Mouse (Mus musculus): Measurements from ENCODE around the gene Galnt4.

Galnt4 gene

DNA sequence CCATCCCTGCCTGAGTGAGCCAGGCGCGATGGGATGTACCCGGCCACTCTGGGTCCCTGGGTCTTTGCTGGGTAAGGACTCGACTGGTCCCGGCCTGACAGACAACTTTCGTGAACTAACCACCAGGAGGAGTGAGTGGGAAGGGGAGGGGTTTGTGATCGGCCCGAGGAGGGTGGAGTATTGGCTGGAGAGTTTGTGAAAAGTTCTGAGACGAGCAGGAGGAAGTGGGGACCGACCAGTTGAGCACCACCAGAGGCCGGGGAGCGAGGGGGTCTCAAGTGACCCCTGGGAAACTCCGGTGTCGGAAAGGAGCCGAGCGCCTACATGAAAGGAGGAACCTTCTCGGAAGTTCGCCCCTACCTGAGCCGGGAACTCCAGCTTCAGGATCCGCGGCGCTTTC lies at the start of gene Galnt4:
Gene Galnt4, plus strand, starts transcription at position 196 of the 400 bp plus-strand sequence.
- peak; percentile 54 for DNase-seq (ENCODE audit: low spot score)

DNA sequence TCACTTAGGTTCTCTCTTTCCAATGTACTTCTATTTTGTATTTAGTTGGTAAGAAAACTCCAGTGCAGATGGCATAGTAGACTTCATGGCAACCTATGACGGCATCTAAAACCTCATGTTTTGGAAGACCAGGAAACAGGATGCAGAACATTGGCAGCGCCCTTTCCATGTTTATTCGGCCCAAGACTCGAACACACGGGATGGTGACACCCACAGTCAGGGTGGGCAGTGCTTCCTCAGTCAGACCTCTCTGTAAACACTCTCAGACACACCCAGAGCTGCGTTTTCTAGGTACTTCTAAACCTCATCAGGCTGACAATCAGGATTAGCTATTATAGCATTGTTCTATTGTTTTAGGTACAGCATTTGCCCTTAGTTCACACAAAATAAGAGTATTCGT lies 47.4 kb upstream of the Galnt4 start:
- DNase-seq (ENCODE audit: low spot score): no peak

DNA sequence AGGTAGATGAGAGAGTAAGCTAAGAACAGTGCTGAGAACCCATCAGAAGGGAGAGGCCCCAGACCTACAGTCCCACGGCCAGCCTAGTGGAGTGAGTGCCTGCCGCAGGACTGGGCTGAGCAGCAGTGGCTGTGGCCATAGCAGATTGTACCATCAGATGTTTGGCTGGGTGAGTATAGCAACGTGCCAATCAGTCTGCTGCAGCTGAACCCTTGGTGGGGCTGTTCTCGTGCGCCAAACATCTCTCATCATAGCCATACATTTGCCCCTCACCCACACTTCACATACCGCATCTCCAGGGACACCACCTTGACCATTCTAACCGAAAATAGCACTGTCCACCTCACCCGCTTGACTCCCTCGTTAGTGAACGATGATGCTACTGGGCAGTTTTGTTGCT lies 46.5 kb upstream of the Galnt4 start:
- DNase-seq (ENCODE audit: low spot score): no peak

DNA sequence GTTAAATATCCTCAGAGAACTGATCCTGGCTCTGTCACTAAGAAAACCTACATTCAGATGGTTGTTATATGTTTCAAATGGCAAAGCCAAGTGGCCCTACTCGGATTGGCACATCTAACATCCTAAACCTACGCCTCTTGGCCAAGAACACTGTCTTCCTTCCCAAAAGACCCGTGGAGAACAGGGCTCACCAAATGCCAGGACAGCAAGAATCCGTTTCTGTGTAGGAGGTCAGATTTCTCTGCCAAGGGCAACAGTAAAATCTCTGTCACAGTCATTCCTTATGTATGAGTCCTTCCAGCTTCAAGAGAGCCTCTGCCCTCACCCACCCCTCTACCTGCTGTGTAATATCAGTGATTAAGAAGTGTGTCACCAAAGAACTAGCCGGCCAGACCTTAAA lies 45.4 kb upstream of the Galnt4 start:
- no peak for DNase-seq (ENCODE audit: low spot score)

DNA sequence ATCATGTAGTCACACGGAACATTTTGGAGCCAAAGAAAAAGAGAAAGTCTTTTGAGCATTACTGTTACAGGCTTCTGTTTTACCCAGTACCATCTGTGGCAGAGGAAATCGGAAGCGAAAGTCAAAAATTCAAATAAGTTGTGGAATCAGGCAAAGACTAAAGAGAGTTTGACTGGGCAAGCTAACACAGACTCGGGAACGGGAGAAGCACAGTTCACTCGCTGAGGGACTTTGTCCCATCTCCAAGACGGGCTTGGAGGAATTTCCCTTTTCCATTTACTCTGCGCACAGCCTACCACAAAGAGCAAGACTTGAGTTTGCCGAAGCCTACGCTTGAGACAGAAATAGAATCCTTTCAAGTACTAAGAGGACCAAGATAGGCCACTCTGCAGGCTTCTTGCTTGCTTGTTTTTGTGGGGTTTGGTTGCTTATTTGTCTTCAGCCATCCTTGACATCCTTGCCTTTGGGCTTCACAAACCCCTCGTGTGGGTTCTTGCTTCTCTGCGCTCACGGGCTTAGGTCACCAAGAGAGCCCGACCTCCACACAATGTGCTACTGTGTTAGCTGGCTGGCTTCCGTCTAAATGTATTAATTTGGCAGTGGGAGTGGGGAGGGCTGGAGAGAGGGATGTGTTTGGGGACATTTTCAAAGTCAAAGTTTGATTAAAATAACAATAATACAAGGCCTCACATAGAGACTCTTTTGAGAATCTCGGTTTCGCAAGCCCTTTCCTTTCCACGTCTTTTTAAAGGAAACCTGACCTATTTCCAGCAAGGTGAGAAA lies 31.7 kb upstream of the Galnt4 start:
- DNase-seq (ENCODE audit: low spot score): no peak

DNA sequence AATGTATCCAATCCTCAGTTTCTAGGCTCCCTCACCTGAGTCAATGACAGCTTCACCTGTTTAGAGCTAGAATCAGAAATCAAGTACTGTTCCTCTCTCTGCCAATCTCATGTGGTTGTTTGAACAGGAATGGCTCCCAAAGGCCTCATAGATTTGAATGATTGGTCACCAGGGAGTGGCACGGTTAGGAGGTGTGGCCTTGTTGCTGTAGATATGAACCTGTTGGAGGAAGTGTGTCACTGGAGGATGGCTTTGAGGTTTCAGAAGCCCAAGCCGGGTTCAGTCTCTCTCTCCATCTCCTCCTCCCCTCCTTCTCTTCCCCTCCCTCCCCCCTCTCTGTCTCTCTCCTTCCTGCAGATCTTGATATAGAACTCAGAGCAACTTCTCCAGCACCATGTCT lies 29.3 kb upstream of the Galnt4 start:
- DNase-seq (ENCODE audit: low spot score): no peak

DNA sequence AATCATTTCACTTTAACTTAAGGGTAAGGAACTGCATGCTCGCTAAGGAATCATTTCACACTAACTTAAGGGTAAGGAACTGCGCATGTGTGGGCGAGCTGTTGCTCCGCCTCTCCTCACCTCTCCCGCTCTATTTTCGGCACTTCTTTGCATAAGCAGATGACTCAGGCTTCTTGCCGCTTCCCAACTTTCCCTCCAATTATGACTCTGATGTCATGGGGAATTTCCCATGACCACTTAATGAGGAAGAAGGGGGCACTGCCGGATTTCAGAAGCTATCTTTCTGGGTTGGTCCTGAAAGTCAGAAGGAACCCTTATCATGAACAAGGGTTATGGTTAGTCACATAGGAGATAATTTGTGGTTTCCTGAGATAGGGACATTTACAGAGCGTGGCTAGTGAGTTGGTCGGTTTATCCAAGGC lies 26.4 kb upstream of the Galnt4 start:
- no peak for DNase-seq (ENCODE audit: low spot score)

DNA sequence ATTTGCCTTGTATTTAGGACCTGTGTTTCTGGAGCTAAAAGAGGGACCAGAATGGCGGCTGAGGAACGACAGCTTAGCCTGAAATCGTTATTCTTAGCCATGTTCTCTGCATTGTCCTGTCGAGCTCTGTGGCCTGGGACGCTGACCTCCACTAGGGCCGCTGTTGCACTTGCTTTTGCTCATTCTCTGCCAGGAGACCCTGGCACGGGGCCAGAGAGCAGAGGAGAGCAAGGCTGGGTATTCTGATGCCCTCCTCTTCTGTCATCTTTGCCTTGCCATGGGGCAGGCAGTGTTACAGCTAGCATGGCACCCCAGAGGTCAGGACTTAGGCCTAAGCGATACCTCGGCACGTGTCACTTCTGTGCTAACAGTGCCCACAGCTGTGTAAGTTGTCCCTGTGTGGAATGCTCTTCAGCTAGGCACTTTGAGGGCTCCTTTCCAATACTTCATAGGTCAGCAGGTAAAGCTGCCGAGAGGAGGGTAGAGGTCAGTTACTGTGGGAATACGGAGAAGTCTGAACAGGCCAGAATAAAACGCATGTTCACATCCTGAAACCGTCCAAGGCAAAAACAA lies 24.4 kb upstream of the Galnt4 start:
- no peak for DNase-seq (ENCODE audit: low spot score)

DNA sequence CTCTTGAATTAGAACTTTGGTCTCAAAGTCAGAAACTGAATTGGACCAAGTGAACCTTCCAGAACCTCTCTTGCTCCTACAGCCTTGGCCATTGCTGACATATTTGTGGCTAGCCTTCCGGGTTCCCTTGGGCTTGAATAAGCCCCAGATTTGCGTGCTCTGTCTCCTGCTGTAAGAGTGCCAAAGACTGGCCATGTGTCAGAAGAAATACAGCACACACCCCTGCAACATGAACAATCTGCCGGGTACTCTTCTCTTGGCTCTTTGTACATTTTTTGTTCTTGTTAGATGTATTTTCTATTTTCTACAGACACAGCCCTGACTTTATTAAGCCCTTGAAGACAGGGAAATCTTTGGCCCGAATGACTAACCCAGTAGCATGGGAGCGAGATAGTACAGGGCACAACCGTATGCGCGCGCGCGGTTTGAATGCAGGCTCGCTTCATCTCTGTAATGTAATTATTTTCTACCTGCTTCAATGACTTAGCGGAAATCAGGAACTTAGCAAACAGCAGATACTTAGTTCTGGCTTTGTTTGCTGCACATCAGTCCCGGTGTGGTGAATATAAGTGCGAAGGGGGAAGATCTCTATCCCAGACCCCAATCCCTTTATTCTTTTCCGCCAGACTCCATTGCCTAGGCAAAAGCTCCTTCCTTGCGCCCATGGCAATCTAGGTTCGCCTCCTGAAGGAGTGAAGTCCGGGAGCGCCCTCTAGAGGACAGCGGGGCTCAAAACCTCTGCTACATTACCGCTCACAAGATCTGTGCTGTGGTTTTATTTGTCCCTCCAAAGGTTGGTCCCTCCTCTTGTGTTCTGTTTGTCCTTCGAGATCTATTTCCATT lies 23.3 kb upstream of the Galnt4 start:
- peak; percentile 62 for DNase-seq (ENCODE audit: low spot score)

DNA sequence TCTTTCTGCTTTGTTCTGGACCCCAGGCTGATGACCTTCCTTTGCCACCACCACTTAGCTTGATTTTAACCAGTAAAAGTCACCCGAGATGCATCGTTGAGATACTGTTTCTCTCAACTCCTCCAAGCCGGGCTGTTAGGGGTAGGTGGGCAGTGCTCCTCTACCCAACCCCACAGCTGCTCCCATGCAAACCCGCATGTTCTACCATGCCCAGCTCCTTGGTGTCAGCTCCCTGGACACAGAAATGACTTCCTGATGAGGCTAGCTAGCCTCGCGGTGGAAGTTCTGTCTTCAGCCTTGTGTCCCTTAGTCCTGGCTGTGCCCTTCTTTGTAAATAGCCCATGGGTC lies 22.7 kb upstream of the Galnt4 start:
- DNase-seq (ENCODE audit: low spot score): no peak

DNA sequence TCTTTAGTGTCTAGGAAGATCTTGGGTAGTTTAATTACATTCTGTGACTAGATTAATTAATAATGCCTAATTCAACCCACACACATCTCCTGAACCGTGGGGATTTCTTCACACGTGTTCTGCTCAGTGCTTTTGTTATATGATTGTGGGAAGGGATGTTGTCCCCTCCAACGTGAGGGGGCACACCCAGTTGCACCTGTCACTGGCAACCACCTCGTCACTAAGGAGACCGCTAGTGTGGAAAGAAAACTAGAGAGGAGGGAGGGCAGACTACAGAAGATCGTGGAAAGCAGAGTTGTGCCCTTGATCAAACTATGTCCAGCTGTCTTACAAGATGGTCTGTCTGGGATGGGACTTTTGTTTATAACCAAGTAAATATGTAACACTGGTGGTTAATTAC lies 21.9 kb upstream of the Galnt4 start:
- no peak for DNase-seq (ENCODE audit: low spot score)

DNA sequence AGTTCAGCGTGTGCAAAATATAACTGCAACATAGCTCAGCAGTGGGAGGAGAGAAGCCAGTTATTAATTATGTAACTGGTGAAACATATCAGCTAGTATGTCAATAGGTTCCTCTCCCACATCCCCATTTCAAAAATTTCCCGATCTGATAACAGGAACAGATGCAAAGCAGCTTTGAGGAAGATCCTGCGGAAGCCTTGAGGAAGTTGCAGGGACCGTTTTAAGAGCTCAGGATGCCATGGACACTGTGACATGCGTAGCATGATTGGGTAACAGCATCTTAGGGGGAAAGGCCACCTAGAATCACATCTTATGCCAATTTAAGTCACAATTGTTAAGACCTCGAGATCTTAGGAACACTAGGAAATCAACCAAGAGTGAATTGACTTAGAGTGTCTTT lies 18.1 kb upstream of the Galnt4 start:
- DNase-seq (ENCODE audit: low spot score): no peak

DNA sequence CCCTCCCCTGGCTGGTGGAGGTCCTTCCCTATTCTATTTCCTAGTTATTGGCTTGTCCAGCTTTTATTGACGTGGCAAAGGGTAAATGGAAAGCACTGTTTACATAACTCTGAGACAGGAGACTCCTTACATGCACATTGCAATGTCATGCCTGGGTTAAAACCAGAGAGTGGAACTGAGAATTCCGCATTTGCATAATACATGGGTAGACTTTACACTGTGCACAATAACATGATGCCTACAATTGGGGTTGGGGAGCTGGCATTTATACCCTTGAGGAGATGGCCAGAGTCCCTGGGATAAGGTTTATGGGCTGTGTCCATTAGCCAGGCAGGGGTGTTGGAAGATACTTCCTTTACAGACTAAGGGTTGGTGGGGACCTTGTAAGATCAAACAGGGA lies 14.6 kb upstream of the Galnt4 start:
- no peak for DNase-seq (ENCODE audit: low spot score)

DNA sequence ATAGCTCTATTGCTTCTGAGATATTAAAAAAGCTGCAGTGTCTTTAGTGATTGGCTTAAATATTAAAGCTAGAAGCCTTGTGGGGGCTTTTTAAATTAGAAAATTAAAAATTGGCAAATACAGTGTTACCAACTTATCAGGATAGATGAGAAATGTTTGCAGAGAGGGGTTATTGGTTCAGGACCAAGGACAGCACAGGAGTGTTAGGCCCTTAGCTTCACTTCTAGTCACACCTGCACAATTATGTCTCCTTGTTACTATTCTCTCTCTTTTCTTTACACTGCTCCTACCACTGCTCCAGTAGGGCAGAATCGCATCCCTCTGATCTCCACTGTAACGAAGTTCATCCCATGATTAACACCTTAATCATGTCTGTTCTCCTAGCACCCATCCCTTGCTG lies 12.8 kb upstream of the Galnt4 start:
- DNase-seq (ENCODE audit: low spot score): no peak

DNA sequence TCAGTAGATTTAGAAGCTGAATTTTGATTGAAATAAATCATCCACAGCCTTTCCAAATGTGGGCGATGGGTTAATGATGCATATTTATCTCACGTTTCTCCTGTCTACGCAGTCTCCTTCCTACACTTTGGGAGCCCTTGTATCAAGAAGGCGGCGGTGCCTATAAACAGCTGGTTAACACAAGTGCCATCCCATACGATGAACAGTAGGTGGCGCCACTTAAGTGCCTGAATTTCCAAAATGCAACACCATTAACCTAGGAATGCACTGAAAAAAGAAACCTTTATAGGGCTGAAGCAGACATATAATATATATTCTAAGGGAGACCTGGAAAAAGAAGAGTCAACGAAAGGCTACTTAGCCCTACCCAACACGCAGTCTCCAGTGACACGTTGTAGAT lies 10.6 kb upstream of the Galnt4 start:
- DNase-seq (ENCODE audit: low spot score): no peak

DNA sequence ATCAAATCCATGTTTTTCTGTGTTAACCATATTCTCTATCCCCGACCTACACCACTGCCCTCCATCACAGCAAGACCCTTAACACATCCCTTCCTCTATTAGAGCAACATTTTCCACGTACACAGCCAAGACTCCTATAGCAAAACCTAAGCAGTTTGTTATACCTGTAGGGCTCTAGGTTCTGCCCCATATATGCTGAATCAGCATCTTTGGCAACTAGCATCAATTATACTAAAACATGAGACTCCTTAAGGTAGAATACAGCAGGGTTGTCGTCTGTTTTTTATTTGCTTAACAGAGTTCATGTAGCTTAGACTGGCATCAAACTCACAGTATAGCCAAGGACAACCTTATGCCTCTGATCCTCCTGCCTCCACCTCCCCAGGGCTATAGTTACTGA lies 2.4 kb upstream of the Galnt4 start:
- no peak for DNase-seq (ENCODE audit: low spot score)

DNA sequence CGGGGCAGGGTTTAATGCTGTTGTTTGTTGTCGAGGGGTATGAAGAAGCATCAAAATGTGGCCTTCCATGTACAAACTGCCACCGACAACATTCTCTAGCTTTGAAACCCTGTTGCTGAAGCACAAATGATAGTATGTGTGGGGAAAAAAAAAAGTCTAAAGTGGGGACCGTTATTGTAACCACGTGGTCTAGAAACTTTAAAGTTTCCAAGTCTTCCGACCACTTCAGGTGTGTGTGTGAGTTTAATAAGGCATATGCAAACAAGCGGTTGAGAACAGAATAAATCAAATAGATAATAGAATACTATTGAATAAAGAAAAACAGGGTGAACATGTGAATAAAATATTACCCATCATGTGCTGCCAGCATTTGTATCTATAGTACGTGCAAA lies 1.7 kb upstream of the Galnt4 start:
- DNase-seq (ENCODE audit: low spot score): no peak

DNA sequence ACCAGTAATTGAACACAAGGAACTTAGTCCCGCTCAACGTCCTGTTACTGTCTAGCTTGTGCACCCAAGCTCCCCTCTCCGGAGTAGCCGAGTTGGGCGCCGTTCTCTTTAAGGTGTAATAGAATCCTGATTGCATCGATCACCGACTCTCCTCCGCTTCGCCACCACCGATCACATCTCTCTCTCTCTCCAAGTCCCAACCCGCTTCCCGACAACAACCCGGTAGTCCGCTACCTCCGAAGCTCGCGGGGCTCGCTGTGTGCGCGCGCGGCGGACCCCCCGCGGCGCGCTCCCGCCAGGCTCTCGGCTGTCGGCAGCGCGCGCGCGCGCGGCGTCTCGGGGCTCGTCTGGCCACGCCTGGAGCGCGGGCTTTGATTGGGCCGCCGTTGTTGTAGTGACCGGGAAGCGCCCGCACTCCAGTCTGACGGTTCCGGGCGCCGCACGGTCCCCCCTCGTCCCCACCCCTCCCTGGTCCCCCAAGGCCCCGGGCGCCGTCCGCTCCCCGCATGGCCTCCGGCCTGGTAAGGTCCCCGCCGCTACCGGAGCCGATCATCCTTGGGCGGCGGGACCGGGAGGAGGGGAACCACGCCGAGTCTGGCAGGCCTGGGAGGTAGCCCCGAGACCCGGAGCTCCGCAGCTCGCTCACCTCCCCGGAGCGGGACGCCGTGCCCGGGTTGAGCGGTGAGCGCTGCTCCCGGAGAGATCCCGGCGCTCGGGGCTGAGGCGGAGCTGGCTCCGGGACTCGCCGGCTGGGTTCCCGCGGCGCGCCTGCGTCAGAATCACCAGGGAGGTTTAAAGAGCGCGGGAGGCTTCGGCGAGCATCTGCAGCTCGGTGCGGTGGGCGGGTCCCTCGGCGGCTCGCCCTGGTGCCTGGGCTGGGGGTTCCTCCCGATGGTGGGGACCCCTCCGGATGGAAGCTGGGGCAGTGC lies 992 bp upstream of the Galnt4 start, which contains the start of gene Poc1b:
Gene Poc1b, plus strand, starts transcription at position 334 of the 929 bp plus-strand sequence.
- peak; percentile 43 for DNase-seq (ENCODE audit: low spot score)

DNA sequence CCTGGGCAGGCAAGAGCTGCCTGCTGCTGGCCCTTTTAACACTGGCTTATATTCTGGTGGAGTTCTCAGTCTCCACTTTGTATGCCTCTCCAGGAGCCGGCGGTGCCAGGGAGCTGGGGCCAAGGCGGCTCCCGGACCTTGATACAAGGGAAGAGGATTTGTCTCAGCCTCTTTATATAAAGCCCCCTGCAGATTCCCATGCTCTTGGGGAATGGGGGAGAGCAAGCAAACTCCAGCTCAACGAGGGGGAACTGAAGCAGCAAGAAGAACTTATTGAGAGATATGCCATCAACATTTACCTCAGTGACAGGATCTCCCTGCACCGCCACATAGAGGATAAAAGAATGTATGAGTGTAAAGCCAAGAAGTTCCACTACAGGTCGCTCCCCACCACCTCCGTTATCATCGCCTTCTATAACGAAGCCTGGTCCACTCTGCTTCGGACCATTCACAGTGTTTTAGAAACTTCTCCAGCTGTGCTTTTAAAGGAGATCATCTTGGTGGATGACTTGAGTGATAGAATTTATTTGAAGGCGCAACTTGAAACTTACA lies 548 bp downstream of the Galnt4 start:
- no peak for DNase-seq (ENCODE audit: low spot score)

DNA sequence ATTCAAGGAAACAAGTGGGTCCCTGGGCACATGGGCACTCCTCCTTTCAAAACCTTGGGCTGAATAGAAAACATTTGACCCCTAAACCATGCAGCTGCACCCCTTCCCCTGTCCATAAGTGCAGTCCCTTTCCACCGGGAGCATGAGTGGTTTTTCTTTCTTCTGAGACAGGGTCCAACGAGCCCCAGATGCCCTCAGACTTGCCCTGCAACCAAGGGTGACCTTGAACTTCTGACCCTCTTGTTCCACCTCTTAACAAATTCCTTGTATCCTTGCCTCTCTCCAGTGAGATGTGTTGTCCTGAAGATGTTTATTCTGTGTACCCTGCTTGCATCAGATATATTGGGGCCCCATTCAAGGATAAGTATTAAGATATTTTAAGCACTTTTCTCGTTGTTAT lies 5.6 kb downstream of the Galnt4 start:
- DNase-seq (ENCODE audit: low spot score): no peak

DNA sequence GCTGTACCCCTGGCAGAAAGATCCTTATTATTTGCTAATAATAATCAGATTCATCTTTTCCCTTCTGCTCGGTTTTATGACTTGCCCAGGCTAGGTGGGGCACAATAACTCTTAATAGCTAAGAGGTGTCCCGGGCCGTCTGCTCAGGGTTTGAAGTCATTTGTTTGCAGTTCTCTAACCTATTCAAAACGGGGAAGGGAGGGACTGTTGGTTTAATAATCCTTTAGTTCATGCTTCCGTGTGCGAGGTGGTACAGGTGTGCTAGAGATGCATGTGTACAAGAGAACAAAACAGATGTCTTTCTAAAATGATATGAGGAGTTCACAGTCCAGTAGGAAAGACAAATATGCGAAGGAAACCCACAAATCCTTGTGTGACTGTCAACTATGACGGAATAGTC lies 6.3 kb downstream of the Galnt4 start:
- no peak for DNase-seq (ENCODE audit: low spot score)
